Mouse (Mus musculus) lung, adult 2 months (tissue): ENCODE data around the gene Agfg2.

Source experiments
- CTCF ChIP-seq: fragments of 200-500 bp; IDR thresholded peaks from 2 replicates; pipeline ENCODE4 v1.5.1; 2011; ENCODE audit warnings: mild to moderate bottlenecking, low read length, control low read depth; ENCODE audit not compliant: insufficient read depth
- POLR2A ChIP-seq: fragments of 200-500 bp; IDR thresholded peaks from 2 replicates; pipeline ENCODE4 v1.6.1; 2011; ENCODE audit warnings: low read depth, mild to moderate bottlenecking, control low read depth, low read length, borderline replicate concordance; ENCODE audit errors: extremely low read depth

- TF ChIP-seq CTCF (no peak), POLR2A (no peak)
These were observed 11.4 kb upstream of the Agfg2 start for GRCm38 (mm10) chr5:137695930-137696329.
